Mouse (Mus musculus) hindbrain, embryonic 14.5 days (tissue): Measurements from ENCODE around the gene Sema3a. TPM values are rescaled to one million over a fixed set of nuclear protein-coding genes. Genes with fewer than 3 reads are reported as not detected.
A peak's percentile ranks its signal among the peaks of the same experiment; 100 is the strongest.

ENCODE experiments used
- ATAC-seq: fragments of 200-750 bp; cut with Nextera tagmentation; 2 replicates; pipeline ENCODE4 v1.8.0; 2017; ENCODE audit warnings: moderate number of reproducible peaks, mild to moderate bottlenecking, moderate TSS enrichment, moderate library complexity; ENCODE audit not compliant: low FRiP score
- DNase-seq: peaks from one replicate; pipeline ENCODE4 v3.0.0-alpha.2; 2015; ENCODE audit warnings: low spot score
- H3K27ac ChIP-seq: fragments of 300-500 bp; sonication (generic); 2 replicates; pipeline ENCODE4 v1.5.1; 2014; ENCODE audit warnings: mild to moderate bottlenecking, moderate library complexity
- H3K27me3 ChIP-seq: fragments of 300-500 bp; sonication (generic); 2 replicates; pipeline ENCODE4 v1.6.1; 2014; ENCODE audit warnings: mild to moderate bottlenecking, low read length, mixed read lengths; ENCODE audit not compliant: control insufficient read depth, insufficient read depth
- H3K36me3 ChIP-seq: fragments of 300-500 bp; sonication (generic); replicated peaks from 2 replicates; pipeline ENCODE4 v1.6.1; 2014; ENCODE audit not compliant: control insufficient read depth, insufficient read depth
- H3K4me1 ChIP-seq: fragments of 300-500 bp; sonication (generic); replicated peaks from 2 replicates; pipeline ENCODE4 v1.6.1; 2014; ENCODE audit warnings: antibody characterized with exemption, low read length, mixed read lengths; ENCODE audit not compliant: control insufficient read depth, insufficient read depth
- H3K4me2 ChIP-seq: fragments of 300-500 bp; sonication (generic); replicated peaks from 2 replicates; pipeline ENCODE4 v1.6.1; 2014; ENCODE audit warnings: mild to moderate bottlenecking, moderate library complexity
- H3K4me3 ChIP-seq: fragments of 300-500 bp; sonication (generic); replicated peaks from 2 replicates; pipeline ENCODE4 v1.5.1; 2014; ENCODE audit warnings: mild to moderate bottlenecking, low read length
- H3K9ac ChIP-seq: fragments of 300-500 bp; sonication (generic); 2 replicates; pipeline ENCODE4 v1.6.1; 2014
- H3K9me3 ChIP-seq: fragments of 300-500 bp; sonication (generic); 2 replicates; pipeline ENCODE4 v1.6.1; 2016; ENCODE audit warnings: low read length; ENCODE audit not compliant: control insufficient read depth
- WGBS: fragments of 180-500 bp; shearing (Covaris S2); extraction: QIAGEN DNeasy Blood & Tissue Kit; methylation state at CpG from one replicate; pipeline ENCODE4 v1.1.7; 2014; 5-methylcytosine and 5-hydroxymethylcytosine counted together
- polyA plus RNA-seq: library from polyadenylated mRNA; unstranded; fragments of >200 nt; fragmentation: Nextera tagmentation; extraction: Ambion mirVana; gene quantifications from 2 replicates; pipeline ENCODE4 v1.2.1, GENCODE M21; 2014

The Sema3a gene
- polyA plus RNA-seq, 1 experiment from 2014 or later, result 31.1 TPM

DNA sequence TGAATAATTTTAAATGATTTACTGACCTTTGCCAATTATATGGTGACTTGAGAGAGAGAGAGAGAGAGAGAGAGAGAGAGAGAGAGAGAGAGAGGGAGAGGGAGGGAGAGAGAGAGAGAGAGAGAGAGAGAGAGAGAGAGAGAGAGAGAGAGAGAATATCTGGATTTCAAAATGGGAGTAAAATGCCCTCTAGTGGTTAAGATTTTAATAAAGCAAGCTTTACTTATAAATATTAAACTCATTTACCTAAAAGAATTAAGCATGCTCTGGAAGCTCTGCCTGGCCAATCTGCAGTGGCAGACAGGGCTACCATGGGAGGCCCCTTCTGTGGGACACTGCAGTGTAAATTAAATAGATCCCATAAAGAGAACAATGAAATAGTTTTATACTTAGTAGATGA is 505.5 kb downstream of the Sema3a start:
- Histone ChIP-seq H3K36me3 (no peaks in the 10 kb centered on the region), H3K27ac (no peak overlapping the region), H3K4me1 (no peaks in the 10 kb centered on the region), H3K4me3 (no peak overlapping the region), H3K27me3 (no peaks in the 10 kb centered on the region), H3K9me3 (no peaks in the 10 kb centered on the region), H3K4me2 (no peak overlapping the region), H3K9ac (no peak overlapping the region)
- peak; percentile 63 for DNase-seq
- ATAC-seq, result no peak

DNA sequence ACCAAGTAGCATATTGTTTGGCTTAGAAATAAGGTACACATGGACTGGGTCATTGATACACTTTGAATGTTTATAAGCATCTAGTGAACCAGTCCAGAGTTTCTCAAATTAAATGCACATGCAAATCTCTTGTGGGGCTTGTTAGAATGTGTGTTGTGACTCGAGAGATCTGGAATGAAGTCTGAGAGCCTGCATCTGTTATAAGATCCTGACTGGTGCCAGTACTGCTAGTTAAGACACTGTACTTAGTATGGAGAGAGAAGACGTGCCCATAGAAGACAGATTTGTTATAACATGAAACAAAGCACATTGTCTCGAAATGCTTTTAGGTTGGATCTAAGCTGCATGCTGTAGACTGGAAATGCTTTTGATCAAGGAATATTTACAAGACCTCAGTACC is 511.0 kb downstream of the Sema3a start:
- 69% methylated on average over 3 of the region's 3 CpGs for WGBS
- Histone ChIP-seq H3K4me1 (no peaks in the 10 kb centered on the region), H3K4me2 (no peak overlapping the region), H3K9me3 (no peaks in the 10 kb centered on the region), H3K27ac (no peak overlapping the region), H3K4me3 (no peak overlapping the region), H3K36me3 (no peaks in the 10 kb centered on the region), H3K27me3 (no peaks in the 10 kb centered on the region), H3K9ac (no peak overlapping the region)
- no peak for DNase-seq
- ATAC-seq, result no peak
